Mouse (Mus musculus): ENCODE results near the gene Pdcd1lg2.

The Pdcd1lg2 gene

DNA sequence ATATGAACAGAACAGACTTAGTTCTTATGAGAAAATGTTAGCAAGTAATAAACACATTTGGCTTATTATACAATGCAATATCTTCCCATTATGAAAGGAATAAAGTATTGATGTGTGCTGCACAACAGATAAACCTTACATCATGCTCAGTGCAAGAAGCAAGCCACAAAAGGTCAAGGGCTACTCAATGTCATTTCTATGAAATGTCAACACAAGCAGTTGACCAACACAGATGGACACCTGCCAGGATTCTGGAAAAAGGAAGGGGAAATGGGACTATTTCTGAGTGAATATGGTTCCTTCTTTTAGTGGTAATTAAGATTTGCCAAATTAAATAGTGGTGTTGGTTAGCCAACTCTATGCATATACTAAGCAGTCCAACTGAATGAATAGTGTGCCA lies 9.2 kb downstream of the Pdcd1lg2 start:
- no peak for DNase-seq

DNA sequence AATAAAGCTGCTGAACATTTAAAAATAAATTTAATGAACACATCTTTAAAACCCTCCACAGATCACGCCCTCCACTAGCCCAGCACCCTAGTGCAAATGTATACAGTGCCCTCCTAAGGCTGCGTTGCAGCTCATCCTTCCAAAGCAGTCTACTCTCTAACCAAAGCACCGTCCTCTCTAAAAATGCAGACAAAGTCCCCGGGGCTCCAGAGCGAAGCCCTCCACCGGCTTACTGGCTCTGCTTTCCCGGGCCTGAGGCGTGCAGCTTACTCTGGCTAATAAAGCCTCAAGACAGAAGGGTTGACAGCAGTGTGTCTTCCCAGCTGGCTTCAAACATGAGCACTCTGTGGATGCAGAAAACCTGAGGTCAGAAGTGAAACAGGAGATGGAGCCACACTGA lies 9.7 kb downstream of the Pdcd1lg2 start:
- no peak for DNase-seq

DNA sequence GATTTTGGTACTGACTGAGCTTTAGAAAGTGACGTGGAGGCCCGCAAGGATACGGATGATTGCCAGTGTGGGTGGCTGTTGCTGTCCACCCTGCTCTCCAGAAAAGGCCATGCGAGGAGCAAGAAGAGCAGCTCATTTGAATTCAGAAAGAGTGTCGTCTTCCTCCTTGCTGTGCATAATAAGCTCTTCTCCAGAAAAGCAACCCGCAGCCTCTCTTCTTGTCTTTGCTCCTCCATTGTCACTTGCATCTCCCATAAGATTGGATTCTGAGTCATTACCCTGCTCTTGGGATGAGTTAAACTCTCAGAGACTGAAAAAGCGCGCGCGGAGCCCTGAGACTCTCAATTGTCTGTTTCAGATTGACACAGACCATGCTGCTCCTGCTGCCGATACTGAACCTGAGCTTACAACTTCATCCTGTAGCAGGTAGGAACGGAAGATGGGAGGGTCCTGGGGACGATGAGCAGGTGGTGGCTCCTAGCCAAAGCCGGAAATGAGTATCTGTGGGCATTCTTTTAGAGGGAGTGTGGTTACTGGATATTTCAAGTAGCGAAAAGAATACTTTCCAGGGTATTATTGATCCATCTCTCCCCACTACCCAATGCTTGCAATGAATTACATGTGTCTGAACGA lies 11.4 kb downstream of the Pdcd1lg2 start:
- DNase-seq: no peak

DNA sequence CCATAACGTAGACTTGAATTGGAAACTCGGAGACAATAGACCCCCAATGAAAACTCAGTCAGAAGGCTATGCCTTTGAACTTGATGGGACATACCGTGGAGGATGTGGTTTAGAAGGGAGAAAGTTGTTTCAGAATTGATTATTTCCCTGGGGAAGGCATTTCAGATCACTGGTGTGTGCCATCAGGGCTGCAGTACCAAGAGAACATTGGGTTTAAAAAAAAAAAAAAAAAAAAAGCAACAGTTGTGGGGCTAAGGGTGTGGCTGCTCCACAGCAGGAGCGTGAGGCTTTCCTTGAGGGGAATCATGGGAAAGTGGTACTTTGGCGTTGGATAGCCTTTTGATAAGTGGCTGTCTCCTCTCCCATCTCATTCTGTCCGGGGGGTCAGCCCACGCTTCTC lies 12.1 kb downstream of the Pdcd1lg2 start:
- no peak for DNase-seq

DNA sequence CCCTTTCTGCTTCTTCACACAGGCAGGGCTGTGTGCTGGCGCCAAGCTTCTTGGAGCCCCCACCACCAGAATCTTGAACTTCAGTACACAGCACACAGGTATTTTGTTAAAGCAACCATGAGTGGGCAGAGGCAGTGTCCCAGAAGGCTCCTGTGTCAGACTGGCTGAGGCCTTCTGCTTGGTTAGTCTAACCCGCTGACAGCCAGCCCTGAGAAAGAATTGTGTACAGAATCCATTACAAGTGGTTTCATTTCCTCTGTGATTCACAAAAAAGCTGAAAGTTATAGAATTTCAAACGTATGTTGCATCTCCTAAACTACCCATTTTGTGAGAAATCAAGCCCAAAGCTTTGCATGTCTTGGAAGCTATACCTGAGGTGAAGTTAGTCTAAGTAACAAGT lies 19.8 kb downstream of the Pdcd1lg2 start:
- DNase-seq: no peak

DNA sequence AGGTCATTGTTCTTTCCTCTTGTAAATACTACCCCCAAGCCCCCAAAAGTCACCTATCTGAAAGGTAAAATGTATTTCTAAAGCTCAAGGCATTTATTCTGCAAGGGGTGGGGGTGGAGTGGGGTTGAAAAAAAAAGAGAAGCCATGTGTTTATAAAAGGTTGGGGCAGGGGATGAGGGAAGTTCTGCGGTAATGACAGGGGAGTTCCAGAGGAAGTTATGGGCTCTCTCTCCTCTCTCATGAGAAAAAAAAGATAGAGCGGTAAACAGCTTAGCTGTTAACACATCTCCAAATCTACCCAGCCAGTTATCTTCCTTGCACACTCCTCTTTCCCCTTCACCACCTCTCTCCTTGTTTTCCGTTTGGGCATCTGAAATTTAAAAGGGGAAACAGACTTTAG lies 20.2 kb downstream of the Pdcd1lg2 start:
- DNase-seq: no peak

DNA sequence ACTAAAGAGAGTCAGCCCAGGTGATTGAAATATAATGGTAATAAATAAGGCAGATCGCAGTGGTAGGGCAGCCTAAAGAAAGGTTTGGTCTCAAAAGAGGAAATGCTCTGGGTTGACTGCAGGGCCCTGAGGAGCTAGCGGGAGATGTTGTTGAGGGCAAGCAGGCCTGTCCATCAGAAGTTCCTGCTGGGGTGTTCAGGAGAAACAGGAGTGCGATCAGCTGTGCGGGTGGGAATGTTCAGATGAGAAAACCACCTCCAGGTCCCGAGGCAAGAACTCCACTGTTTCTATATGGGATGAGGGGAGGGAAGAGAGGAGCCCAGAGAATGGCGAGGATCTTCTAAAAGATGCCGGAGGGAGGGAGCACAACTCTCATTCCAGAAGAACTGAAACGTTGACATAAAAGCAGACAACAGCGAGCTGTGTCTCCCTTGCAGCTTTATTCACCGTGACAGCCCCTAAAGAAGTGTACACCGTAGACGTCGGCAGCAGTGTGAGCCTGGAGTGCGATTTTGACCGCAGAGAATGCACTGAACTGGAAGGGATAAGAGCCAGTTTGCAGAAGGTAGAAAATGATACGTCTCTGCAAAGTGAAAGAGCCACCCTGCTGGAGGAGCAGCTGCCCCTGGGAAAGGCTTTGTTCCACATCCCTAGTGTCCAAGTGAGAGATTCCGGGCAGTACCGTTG lies 26.2 kb downstream of the Pdcd1lg2 start:
- DNase-seq: no peak

DNA sequence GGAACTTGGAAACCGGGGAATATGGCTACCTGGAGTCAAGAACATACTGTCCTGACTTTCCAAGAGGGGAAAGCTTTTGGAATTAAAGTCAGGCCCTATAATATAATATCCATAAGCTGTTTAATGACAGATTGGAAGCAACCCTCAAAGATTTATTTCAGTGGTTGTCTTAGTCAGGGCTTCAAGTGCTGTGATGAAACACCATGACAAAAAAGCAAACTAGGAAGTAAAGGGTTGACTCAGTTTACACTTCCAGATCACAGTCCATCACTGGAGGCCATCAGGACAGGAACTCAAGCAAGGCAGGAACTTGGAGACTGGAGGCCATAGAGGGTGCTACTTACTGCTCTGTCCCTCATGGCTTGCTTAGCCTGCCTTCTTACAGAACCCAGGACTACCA lies 27.1 kb downstream of the Pdcd1lg2 start:
- DNase-seq: no peak

DNA sequence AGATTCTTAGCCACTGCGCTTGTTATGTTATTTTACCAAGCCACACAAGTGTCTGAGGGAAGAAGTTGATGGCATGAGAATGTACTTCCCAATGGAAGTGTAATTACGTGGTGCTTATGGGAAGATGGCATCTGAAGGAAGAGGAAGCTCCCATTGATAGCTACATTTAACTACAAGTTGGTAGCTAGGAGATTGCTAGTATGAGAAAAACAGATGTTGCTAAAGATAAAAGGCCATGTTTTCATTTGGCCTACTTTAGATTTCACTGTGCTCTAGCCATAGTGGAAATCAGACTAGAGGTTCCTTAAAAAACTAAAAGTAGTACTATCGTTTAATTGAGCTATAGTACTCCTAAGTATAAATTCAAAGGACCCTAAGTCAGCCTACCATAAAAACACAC lies 28.5 kb downstream of the Pdcd1lg2 start:
- no peak for DNase-seq

DNA sequence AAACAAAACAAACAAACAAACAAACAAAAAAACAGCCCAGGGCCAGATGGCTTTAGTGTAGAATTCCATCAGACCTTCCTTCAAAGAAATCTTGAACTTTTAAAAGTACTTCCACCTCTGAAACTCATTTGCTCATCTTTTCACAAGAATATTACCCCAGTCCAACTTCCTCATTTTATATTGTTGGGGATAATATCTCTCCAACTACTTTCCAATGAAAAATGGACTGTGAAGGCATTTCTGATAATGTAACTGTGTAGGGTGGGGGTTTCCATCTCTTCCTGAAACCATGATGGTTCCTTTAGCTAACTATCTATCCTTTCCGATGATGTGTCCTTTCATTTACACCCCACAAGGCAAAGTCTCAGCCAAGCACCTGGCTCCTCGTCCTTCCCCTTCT lies 31.8 kb downstream of the Pdcd1lg2 start:
- DNase-seq: no peak

DNA sequence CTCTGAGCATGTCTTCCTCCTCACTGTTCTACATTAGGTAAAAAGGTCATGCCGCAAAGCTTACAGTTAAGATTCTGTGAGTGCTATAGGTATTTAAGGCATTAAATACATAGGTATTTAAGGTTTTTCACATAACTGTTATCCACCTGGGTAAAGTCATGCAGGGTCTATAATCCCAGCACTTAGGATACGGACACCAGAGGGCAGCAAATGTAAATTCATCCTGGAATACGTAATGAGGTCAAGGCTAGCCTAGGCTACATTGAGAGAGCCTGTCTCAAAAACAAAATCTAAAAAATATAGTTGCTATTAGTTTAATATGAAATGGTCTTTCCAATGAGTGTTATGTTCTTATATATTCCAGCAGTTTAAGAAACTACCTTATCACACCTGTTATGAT lies 33.6 kb downstream of the Pdcd1lg2 start:
- no peak for DNase-seq

DNA sequence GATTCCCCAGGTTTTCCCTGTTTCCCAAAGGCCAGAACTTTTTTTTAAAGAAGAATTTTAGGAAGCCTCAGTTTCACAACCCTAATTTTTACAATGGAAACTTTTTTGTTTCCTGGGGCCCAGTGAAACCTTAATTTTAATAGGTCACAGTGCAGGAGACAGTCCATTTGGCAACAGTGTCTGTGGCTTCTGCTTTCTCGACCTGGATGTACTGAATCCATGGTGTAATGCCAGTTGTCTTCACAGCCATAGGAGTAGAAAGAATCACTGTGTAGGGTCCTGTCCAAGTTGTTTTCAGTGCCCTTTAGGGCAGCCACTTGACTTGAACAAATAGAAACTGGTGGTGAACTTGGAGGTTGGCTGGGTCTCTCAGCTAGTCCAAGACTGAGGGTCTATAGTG lies 37.7 kb downstream of the Pdcd1lg2 start:
- DNase-seq: no peak

DNA sequence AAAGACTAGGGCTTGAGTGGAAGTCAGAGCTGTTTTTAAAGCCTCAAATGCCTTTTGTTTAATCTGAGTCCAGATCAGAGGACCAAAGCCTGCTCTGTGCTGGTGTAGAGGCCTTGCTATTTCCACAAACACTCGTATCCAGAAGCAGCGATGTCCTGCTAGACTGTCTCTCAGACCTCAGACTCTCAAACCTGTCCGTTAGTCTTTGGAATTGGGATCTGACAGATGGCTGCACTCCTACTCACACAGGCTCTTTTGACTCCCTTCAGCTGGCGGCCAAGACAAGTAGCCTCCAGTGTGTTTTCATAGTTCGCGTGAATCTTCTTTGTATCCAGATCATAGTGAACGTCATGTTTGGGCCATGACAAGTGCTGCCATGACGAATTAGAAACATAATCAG lies 39.7 kb downstream of the Pdcd1lg2 start:
- no peak for DNase-seq

DNA sequence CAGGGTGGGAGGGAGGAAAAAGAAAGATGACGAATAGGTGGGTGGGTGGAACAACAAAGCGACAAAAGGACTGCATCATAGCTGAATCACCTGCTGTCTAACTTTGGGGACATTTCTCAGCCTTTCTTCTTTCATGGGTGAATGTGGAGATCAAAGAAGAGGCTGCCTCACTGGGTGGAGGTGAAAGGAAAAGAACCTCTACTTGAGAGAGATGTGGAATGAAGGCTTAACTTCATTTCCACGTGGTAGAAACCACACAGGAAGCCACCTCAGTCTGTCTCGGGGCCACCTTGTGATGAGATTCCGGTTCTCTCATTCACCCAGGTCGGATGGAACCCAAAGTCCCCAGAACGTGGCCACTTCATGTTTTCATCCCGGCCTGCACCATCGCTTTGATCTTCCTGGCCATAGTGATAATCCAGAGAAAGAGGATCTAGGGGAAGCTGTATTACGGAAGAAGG lies 43.5 kb downstream of the Pdcd1lg2 start:
- DNase-seq: no peak

DNA sequence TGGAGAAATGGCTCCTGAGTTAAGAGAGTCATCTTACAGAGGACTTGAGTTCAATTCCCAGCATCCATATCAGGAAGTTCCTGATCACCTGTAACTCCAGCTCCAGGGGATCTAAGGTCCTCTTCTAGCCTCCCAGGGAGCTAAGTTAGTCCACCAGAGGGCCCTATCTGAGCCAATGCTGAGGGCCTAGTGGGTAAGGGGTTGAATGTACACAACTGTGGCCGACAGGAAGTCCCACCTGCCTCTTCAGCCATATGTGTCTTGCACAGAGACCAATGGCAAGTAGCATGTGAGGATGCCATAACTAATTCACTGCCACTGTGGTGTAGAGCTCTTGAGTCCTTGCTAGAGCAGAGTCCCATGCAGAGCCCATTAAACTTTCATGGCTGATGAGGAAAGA lies 44.4 kb downstream of the Pdcd1lg2 start:
- DNase-seq: no peak

DNA sequence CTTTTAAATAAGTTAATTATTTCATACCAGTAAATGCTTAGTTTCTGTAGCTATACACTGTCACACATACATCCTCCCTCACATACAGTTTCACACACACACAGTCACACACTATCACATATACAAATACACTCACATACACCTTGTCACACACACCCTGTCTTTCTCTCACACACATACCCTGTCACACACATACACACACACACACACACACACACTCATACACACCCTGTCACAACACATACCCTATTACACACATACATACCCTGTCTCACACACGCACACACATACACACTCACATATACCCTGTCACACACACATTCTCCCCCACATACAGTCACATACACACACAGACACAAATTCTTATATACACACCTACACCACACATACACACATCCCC lies 47.3 kb downstream of the Pdcd1lg2 start:
- DNase-seq: no peak

DNA sequence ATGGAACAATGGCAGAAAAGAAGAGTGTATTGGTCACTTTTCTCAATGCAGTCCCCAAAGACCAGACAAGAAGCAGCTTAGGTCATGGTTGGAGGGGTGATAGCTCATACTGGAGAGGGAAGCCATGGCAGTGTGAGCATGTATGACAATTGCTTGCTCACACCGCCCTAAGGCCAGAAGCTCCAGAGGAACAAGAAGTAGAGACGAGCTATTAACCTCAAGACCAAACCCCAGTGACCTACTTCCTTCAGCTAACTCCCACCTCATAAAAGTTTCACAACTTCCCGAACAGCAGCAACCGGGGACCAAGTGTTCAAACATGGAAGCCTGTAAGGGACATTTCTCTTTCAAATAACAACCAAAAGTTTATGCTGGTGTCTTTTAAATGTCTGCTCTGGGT lies 51.7 kb downstream of the Pdcd1lg2 start:
- DNase-seq: no peak

DNA sequence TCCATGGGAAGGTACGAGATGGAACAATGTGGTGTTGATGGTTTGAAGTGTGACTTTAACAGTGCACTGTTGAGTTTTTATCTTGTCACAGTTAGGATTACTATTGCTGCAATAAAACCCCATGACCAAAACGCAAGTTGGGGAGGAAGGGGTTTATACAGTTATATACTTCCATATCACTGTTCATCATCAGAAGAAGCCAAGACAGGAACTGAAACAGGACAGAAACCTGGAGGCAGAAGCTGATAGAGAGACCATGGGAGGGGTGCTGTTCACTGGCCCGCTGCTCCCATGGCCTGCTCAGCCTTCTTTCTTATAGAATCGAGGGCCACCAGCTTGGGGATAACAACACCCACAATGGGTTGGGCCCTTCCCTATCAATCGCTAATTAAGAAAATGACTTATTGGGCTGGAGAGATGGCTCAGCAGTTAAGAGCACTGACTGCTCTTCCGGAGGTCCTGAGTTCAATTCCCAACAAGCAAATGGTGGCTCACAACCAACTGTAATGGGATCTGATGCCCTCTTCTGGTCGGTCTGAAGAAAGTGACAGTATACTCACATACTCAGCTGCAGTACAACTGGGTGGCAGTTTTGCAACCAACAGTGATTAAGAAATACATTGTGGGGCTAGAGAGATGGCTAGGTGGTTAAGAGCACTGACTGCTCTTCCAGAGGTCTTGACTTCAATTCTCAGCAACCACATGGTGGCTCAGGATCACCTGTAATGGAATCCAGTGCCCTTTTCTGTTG lies 53.1 kb downstream of the Pdcd1lg2 start:
- no peak for DNase-seq

DNA sequence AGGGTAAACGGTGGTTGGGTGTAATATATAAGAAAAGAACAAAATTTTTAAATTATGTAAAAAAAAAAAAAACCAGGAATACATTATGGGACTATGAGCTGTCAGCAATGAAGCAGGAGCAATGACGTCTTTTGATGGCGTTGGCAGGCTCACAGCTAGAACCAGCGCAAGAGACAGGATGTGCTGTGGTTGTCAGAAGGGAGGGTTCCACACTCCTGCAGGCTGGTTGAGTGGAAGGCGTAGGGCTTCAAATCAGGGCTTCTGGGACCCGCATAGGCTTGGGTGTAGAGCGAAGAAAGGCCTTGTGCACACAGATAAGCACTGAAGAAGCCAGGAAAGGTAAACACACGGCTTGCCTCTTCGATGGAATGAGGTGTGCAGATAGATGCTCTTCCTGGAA lies 56.1 kb downstream of the Pdcd1lg2 start:
- DNase-seq: no peak

DNA sequence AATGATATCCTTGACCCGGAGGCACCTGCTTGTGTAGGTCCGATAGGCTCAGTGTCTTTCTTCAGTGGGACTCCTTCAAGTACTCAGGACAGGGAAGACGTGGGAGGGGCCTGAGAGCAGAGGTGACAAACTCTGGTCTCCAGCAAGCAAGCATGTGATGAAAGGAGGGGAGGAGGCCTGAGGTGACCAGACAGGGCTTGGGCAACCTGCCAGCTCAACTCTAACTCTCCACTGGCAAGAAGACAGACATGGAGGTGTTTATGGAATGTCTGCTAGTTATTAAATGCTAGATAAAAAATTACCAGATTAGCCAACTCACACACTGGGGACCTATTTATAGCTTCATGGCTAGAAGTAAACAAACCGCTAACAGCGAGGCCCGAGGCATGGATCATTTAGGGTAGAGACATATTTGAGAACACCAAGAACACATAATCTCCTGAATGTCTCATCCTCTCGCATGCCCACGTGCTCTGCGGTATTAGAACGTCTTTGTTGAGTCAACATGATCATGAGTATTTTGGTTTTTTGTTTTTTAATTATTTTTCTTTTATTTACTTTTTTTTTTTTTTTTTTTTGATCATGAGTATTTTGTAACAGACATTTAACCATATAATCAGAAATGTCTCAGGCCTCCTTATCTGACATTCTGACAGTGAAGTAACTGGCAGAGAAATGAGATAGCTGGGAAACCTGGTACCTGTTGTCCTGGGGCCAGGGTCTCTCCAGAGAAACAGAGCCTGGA lies 58.4 kb downstream of the Pdcd1lg2 start:
- peak; percentile 87 for DNase-seq

DNA sequence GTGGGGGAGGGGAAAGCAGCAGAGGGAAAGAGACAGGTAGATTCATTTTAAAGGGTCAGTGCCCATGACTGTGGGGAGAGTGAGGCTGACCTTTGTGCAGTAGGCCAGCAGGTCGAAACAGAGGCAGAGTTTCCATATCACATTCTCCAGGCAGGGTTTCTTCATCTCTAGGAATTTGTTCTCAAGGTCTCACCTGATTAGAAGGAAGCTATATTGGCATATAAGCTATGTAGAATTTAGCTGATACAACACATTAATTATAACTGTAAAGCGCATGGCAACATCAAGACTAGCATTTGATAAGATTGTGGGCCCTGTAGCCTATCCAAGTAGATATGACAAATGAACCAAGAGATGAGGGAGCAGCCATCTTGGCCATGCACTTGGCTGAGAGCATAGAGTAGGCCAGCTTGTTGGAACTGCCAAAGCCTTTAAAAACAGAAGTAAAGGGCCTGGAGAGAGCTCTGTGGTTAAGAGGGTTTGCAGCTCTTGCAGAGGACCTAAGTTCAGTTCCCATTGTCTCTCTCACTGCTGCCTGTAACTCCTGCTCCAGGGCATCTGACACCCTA lies 59.1 kb downstream of the Pdcd1lg2 start:
- DNase-seq: no peak

DNA sequence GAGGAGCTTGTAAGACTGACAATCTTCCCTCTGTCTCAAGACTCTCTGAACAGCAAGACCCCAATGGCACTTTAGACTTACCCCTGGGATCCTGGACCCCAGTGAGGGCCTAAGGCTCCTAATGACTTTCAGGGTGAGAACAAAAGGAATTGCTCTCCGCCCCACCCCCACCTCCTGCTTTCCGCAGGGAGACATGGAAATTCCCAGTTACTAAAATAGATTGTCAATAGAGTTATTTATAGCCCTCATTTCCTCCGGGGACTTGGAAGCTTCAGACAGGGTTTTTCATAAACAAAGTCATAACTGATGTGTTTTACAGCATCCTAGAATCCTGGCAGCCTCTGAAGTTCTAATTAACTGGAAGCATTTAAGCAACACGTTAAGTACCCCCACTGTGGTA lies 59.9 kb downstream of the Pdcd1lg2 start:
- DNase-seq: peak; percentile 79

DNA sequence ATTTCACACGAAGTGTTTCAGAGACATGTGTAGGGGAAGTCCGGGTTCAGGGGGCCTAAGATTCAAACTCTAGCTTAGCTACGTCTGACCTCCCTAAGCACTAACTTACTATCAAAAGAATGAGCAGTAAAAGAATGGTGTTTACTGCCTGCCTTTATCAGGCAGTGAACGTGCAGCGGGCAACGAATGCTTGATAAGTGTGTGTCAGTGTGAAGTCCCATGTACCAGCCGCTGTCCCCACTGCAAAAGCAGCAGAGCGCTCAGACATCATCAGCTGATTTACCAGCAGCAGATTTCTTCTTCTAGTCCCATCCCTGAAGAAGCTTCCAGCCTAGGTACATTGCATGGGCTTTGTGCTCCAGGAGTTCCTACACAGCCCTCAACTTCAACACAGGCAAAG lies 61.7 kb downstream of the Pdcd1lg2 start:
- no peak for DNase-seq

Measured in kidney, postnatal 10 days (tissue).